Mouse (Mus musculus): ENCODE measurements around the gene Pbld1. TPM values are rescaled to one million over a fixed set of nuclear protein-coding genes. Genes with fewer than 3 reads are reported as not detected.

The Pbld1 gene
- 0.23 and 0.39 TPM in 2 replicates for polyA plus RNA-seq (2015; fragmentation: Nextera tagmentation; extraction: Ambion mirVana)

GRCm38 (mm10) chr10:63059862-63060261 lies at the start of gene Pbld1:
Gene Pbld1, plus strand, starts transcription at chr10:63060162.

DNA sequence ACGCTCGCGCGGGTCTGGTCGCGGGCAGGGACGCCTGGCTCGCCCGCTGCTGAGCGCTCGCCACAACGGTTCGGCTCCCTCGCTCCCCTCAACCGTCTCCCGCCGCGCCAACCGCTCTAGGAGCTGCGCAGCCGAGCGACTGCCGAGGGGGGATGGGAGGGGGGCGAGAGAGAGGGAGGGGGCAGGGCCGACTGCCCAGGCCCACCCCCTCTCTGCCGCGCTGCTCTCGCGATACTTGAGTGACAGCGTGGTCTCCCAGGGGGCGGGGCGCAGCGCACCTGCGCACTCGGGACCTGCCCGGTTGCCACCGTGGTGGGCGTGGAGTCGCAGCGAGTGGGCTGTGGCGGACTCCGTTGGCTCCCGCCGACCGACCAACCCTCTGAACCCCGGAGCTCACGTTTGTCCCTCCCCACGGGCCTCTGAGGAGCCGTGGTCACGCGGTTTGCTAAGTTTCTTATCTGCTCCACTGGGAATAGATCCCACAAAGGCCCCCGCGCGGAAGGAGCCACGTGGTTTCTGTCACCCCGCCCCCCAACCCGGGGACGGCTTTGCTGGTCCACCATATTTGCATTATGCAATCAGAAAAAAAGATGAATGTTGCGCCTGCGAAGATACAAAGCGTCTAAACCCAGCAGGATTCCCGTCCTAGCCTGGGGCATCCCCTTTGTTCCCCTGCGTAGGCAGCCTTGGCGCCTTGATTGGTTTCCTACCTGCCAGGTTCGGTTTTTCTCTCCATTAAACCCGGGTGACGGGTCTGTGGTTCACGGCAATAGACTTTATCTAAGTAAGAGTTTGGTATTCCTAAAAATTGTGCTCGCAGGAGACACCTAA lies 36.0 kb upstream of the Pbld1 start, which contains the start of the genes Hnrnph3 and Pbld2:
TSS of gene Hnrnph3 (minus strand) at position 469 of the 831 bp plus-strand sequence.
TSS of gene Pbld2 (plus strand) at position 567 of the 831 bp plus-strand sequence.

GRCm38 (mm10) chr10:63099521-63099920 lies 39.6 kb downstream of the Pbld1 start, which contains the start of gene Atoh7:
Gene Atoh7, plus strand, starts transcription at chr10:63099651.

Other genes with a start within 250 kb of the Pbld1 start
- gene Tet1, start 151.2 kb upstream of the Pbld1 start, polyA plus RNA-seq (2015; fragmentation: Nextera tagmentation; extraction: Ambion mirVana) = 7.1 and 7.8 TPM in 2 replicates
- gene Slc25a16, start 139.5 kb upstream of the Pbld1 start, polyA plus RNA-seq (2015; fragmentation: Nextera tagmentation; extraction: Ambion mirVana) = 12.7 and 13.8 TPM in 2 replicates
- 2.9 and 4.0 TPM in 2 replicates for gene Dna2, start 113.1 kb upstream of the Pbld1 start, polyA plus RNA-seq (2015; fragmentation: Nextera tagmentation; extraction: Ambion mirVana)
- gene Rufy2, start 79.9 kb upstream of the Pbld1 start, polyA plus RNA-seq (2015; fragmentation: Nextera tagmentation; extraction: Ambion mirVana) = 13.5 and 14.6 TPM in 2 replicates
- gene Hnrnph3, start 35.9 kb upstream of the Pbld1 start, polyA plus RNA-seq (2015; fragmentation: Nextera tagmentation; extraction: Ambion mirVana) = 30.7 and 34.8 TPM in 2 replicates
- gene Pbld2, start 35.8 kb upstream of the Pbld1 start, polyA plus RNA-seq (2015; fragmentation: Nextera tagmentation; extraction: Ambion mirVana) = 0.88 and 0.91 TPM in 2 replicates
- not detected in 2 replicates for gene Atoh7, start 39.5 kb downstream of the Pbld1 start, polyA plus RNA-seq (2015; fragmentation: Nextera tagmentation; extraction: Ambion mirVana)
- gene Mypn, start 143.8 kb downstream of the Pbld1 start, polyA plus RNA-seq (2015; fragmentation: Nextera tagmentation; extraction: Ambion mirVana) = 0.75 and 1.0 TPM in 2 replicates
- 42.0 and 47.9 TPM in 2 replicates for gene Herc4, start 183.6 kb downstream of the Pbld1 start, polyA plus RNA-seq (2015; fragmentation: Nextera tagmentation; extraction: Ambion mirVana)